Mouse (Mus musculus): Measurements from ENCODE around the gene Slc18b1.

The Slc18b1 gene

GRCm38 (mm10) chr10:23802911-23803310, 6.1 kb downstream of the Slc18b1 start:
- in situ Hi-C loops (cut with MboI, MseI), result no loop called here

GRCm38 (mm10) chr10:23804665-23805064, 7.9 kb downstream of the Slc18b1 start:
- in situ Hi-C loops (cut with MboI, MseI), result no loop called here

GRCm38 (mm10) chr10:23806201-23806600, 9.4 kb downstream of the Slc18b1 start:
- in situ Hi-C loops (cut with MboI, MseI), result no loop called here

- in situ Hi-C loops (cut with MboI, MseI), result no loop called here
These were observed 15.1 kb downstream of the Slc18b1 start for GRCm38 (mm10) chr10:23811635-23812437.

GRCm38 (mm10) chr10:23812438-23812759, 15.6 kb downstream of the Slc18b1 start:
- in situ Hi-C loops (cut with MboI, MseI), result no loop called here

GRCm38 (mm10) chr10:23812852-23813766, 16.3 kb downstream of the Slc18b1 start:
- in situ Hi-C loops (cut with MboI, MseI), result no loop called here

GRCm38 (mm10) chr10:23815168-23815567, 18.4 kb downstream of the Slc18b1 start:
- in situ Hi-C loops (cut with MboI, MseI), result loop anchor here (5.0 kb wide), 4 partner anchors 307 to 497 kb away; no protein-coding TSS in a partner anchor

GRCm38 (mm10) chr10:23816241-23816640, 19.5 kb downstream of the Slc18b1 start:
- in situ Hi-C loops (cut with MboI, MseI), result loop anchor here (5.0 kb wide), 4 partner anchors 306 to 496 kb away; no protein-coding TSS in a partner anchor

GRCm38 (mm10) chr10:23826516-23826915, 29.7 kb downstream of the Slc18b1 start:
- in situ Hi-C loops (cut with MboI, MseI), result no loop called here

GRCm38 (mm10) chr10:23836003-23836964, 39.5 kb downstream of the Slc18b1 start:
- in situ Hi-C loops (cut with MboI, MseI), result no loop called here

GRCm38 (mm10) chr10:23837115-23837514, 40.3 kb downstream of the Slc18b1 start:
- in situ Hi-C loops (cut with MboI, MseI), result no loop called here

GRCm38 (mm10) chr10:23838910-23839309, 42.1 kb downstream of the Slc18b1 start:
- in situ Hi-C loops (cut with MboI, MseI), result no loop called here

- in situ Hi-C loops (cut with MboI, MseI), result no loop called here
These were observed 42.6 kb downstream of the Slc18b1 start for GRCm38 (mm10) chr10:23839368-23839767.

GRCm38 (mm10) chr10:23840496-23840895, 43.7 kb downstream of the Slc18b1 start:
- in situ Hi-C loops (cut with MboI, MseI), result no loop called here

GRCm38 (mm10) chr10:23851228-23851912, 54.6 kb downstream of the Slc18b1 start, which contains the start of gene Vnn3:
Gene Vnn3, plus strand, starts transcription at chr10:23851462.
- in situ Hi-C loops (cut with MboI, MseI), result no loop called here

- in situ Hi-C loops (cut with MboI, MseI), result no loop called here
These were observed 55.3 kb downstream of the Slc18b1 start for GRCm38 (mm10) chr10:23852096-23852495.

GRCm38 (mm10) chr10:23864362-23865312, 67.9 kb downstream of the Slc18b1 start:
- in situ Hi-C loops (cut with MboI, MseI), result no loop called here

All from T-helper 17 cell (primary cell).